Mouse (Mus musculus): ENCODE results near the gene Ift81.

GRCm38 (mm10) chr5:122548671-122549070, 65.6 kb downstream of the Ift81 start:
- TF ChIP-seq USF1 (IDR thresholded peaks at IDR 0.05; ENCODE audit: low read depth) (no peak), POLR2A (IDR thresholded peaks at IDR 0.05; ENCODE audit: insufficient read length, low read depth) (no peak), E2F4 (IDR thresholded peaks at IDR 0.05; ENCODE audit: insufficient read depth) (no peak), MYOG (IDR thresholded peaks at IDR 0.05; ENCODE audit: control insufficient read depth in 1 of 3, insufficient read depth in 1 of 3, insufficient read length in 2 of 3, low read depth in 2 of 3) (no peak), MAX (IDR thresholded peaks at IDR 0.05; ENCODE audit: low read depth) (no peak), SRF (IDR thresholded peaks at IDR 0.05; ENCODE audit: control insufficient read depth, insufficient read length, low read depth) (no peak), CEBPB (IDR thresholded peaks at IDR 0.05; ENCODE audit: insufficient read depth, poor library complexity, severe bottlenecking) (no peak), TCF12 (IDR thresholded peaks at IDR 0.05; ENCODE audit: insufficient read depth, poor library complexity, severe bottlenecking) (no peak), REST (IDR thresholded peaks at IDR 0.05; ENCODE audit: insufficient read depth, insufficient read length) (no peak), POLR2AphosphoS2 (IDR thresholded peaks at IDR 0.05; ENCODE audit: insufficient read length, low read depth) (no peak)
